Mouse (Mus musculus) stomach, embryonic 16.5 days (tissue): ENCODE measurements around the gene Fam20c. TPM values are rescaled to one million over a fixed set of nuclear protein-coding genes. Genes with fewer than 3 reads are reported as not detected.

Experiments used
- ATAC-seq: fragments of 200-750 bp; cut with Nextera tagmentation; 2 replicates; pipeline ENCODE4 v1.8.0; 2017; ENCODE audit warnings: moderate number of reproducible peaks, moderate TSS enrichment; ENCODE audit not compliant: insufficient read depth, low FRiP score
- H3K27ac ChIP-seq: fragments of 300-500 bp; sonication (generic); 2 replicates; pipeline ENCODE4 v1.5.1; 2014; ENCODE audit warnings: low read length
- H3K27me3 ChIP-seq: fragments of 300-500 bp; sonication (generic); 2 replicates; pipeline ENCODE4 v1.6.1; 2014; ENCODE audit warnings: low read length, control low read depth, mixed read lengths; ENCODE audit not compliant: control insufficient read depth, insufficient read depth
- H3K36me3 ChIP-seq: fragments of 300-500 bp; sonication (generic); 2 replicates; pipeline ENCODE4 v1.6.1; 2014; ENCODE audit warnings: low read length; ENCODE audit not compliant: control insufficient read depth, insufficient read depth
- H3K4me1 ChIP-seq: fragments of 300-500 bp; sonication (generic); 2 replicates; pipeline ENCODE4 v1.6.1; 2014; ENCODE audit warnings: low read length, control low read depth, mixed read lengths; ENCODE audit not compliant: control insufficient read depth, insufficient read depth
- H3K4me2 ChIP-seq: fragments of 300-500 bp; sonication (generic); 2 replicates; pipeline ENCODE4 v1.6.1; 2014; ENCODE audit warnings: low read depth, low read length, mixed read lengths
- H3K4me3 ChIP-seq: fragments of 300-500 bp; sonication (generic); replicated peaks from 2 replicates; pipeline ENCODE4 v1.5.1; 2014; ENCODE audit warnings: mild to moderate bottlenecking, low read length
- H3K9ac ChIP-seq: fragments of 300-500 bp; sonication (generic); 2 replicates; pipeline ENCODE4 v1.6.1; 2014; ENCODE audit warnings: low read length
- H3K9me3 ChIP-seq: fragments of 300-500 bp; sonication (generic); replicated peaks from 2 replicates; pipeline ENCODE4 v1.6.1; 2016; ENCODE audit warnings: low read length, control low read depth; ENCODE audit not compliant: control insufficient read depth
- WGBS: fragments of 180-500 bp; shearing (Covaris S2); extraction: QIAGEN DNeasy Blood & Tissue Kit; methylation state at CpG from one replicate; pipeline ENCODE4 v1.1.7; 2014; 5-methylcytosine and 5-hydroxymethylcytosine counted together
- polyA plus RNA-seq: library from polyadenylated mRNA; unstranded; fragments of >200 nt; fragmentation: Nextera tagmentation; extraction: Ambion mirVana; gene quantifications from 2 replicates; pipeline ENCODE4 v1.2.1, GENCODE M21; 2015

Gene Fam20c
- polyA plus RNA-seq, 1 experiment from 2014 or later, result 5.4 TPM

GRCm38 (mm10) chr5:138764601-138765000 is 10.3 kb downstream of the Fam20c start:
- no peaks in the 10 kb centered on the region for H3K36me3 ChIP-seq
- H3K27ac ChIP-seq, result no peak overlapping the region
- H3K9ac ChIP-seq, result no peak overlapping the region
- H3K4me1 ChIP-seq, result no peaks in the 10 kb centered on the region
- WGBS, result 79% methylated on average over 8 of the region's 8 CpGs
- no peak for ATAC-seq
- H3K4me3 ChIP-seq, result no peak overlapping the region
- no peaks in the 10 kb centered on the region for H3K9me3 ChIP-seq
- H3K27me3 ChIP-seq, result no peaks in the 10 kb centered on the region
- H3K4me2 ChIP-seq, result no peak overlapping the region

GRCm38 (mm10) chr5:138767650-138768049 is 13.3 kb downstream of the Fam20c start:
- no peaks in the 10 kb centered on the region for H3K9me3 ChIP-seq
- no peak overlapping the region for H3K9ac ChIP-seq
- WGBS, result 80% methylated on average over 11 of the region's 11 CpGs
- ATAC-seq, result no peak
- H3K4me3 ChIP-seq, result no peak overlapping the region
- no peak overlapping the region for H3K27ac ChIP-seq
- no peak overlapping the region for H3K4me2 ChIP-seq
- H3K36me3 ChIP-seq, result no peaks in the 10 kb centered on the region
- no peaks in the 10 kb centered on the region for H3K27me3 ChIP-seq
- H3K4me1 ChIP-seq, result no peaks in the 10 kb centered on the region

- Histone ChIP-seq H3K9me3 (no peaks in the 10 kb centered on the region), H3K27ac (no peak overlapping the region), H3K9ac (no peak overlapping the region), H3K4me1 (no peaks in the 10 kb centered on the region), H3K4me3 (no peak overlapping the region), H3K27me3 (no peaks in the 10 kb centered on the region), H3K4me2 (no peak overlapping the region), H3K36me3 (no peaks in the 10 kb centered on the region)
- ATAC-seq, result no peak
- 66% methylated on average over 2 of the region's 2 CpGs for WGBS
Observed at GRCm38 (mm10) chr5:138768704-138769103, 14.4 kb downstream of the Fam20c start.

GRCm38 (mm10) chr5:138769126-138769525 is 14.8 kb downstream of the Fam20c start:
- Histone ChIP-seq H3K27ac (no peak overlapping the region), H3K36me3 (no peaks in the 10 kb centered on the region), H3K4me1 (no peaks in the 10 kb centered on the region), H3K4me2 (no peak overlapping the region), H3K4me3 (no peak overlapping the region), H3K27me3 (no peaks in the 10 kb centered on the region), H3K9ac (no peak overlapping the region), H3K9me3 (no peaks in the 10 kb centered on the region)
- no peak for ATAC-seq
- 56% methylated on average over 5 of the region's 5 CpGs for WGBS

- H3K4me2 ChIP-seq, result no peak overlapping the region
- WGBS, result 92% methylated on average over 5 of the region's 5 CpGs
- peaks cover 7% of the 10 kb centered on the region; the same call in 1 of the 2 replicates for H3K4me1 ChIP-seq
- no peak overlapping the region for H3K27ac ChIP-seq
- H3K9ac ChIP-seq, result no peak overlapping the region
- H3K27me3 ChIP-seq, result no peaks in the 10 kb centered on the region
- H3K36me3 ChIP-seq, result no peaks in the 10 kb centered on the region
- H3K9me3 ChIP-seq, result no peaks in the 10 kb centered on the region
- ATAC-seq, result no peak
- H3K4me3 ChIP-seq, result no peak overlapping the region
Observed at GRCm38 (mm10) chr5:138775096-138775495, 20.8 kb downstream of the Fam20c start.

GRCm38 (mm10) chr5:138776346-138776745 is 22.0 kb downstream of the Fam20c start:
- no peaks in the 10 kb centered on the region for H3K9me3 ChIP-seq
- H3K4me2 ChIP-seq, result no peak overlapping the region
- no peaks in the 10 kb centered on the region for H3K36me3 ChIP-seq
- no peak overlapping the region for H3K9ac ChIP-seq
- WGBS, result 45% methylated on average over 1 of the region's 1 CpGs
- no peak overlapping the region for H3K4me3 ChIP-seq
- no peaks in the 10 kb centered on the region for H3K27me3 ChIP-seq
- no peak overlapping the region for H3K27ac ChIP-seq
- peaks cover 7% of the 10 kb centered on the region; the same call in 1 of the 2 replicates for H3K4me1 ChIP-seq
- ATAC-seq, result no peak

- H3K4me3 ChIP-seq, result no peak overlapping the region
- WGBS, result 63% methylated on average over 9 of the region's 9 CpGs
- H3K4me2 ChIP-seq, result no peak overlapping the region
- peak; percentile 11; the same call in 1 of the 2 replicates for ATAC-seq
- H3K36me3 ChIP-seq, result no peaks in the 10 kb centered on the region
- no peak overlapping the region for H3K27ac ChIP-seq
- no peaks in the 10 kb centered on the region for H3K27me3 ChIP-seq
- no peaks in the 10 kb centered on the region for H3K9me3 ChIP-seq
- no peak overlapping the region for H3K9ac ChIP-seq
- peaks cover 7% of the 10 kb centered on the region; the same call in 1 of the 2 replicates for H3K4me1 ChIP-seq
Observed at GRCm38 (mm10) chr5:138778731-138779463, 24.6 kb downstream of the Fam20c start.

GRCm38 (mm10) chr5:138779655-138780054 is 25.3 kb downstream of the Fam20c start:
- no peak overlapping the region for H3K27ac ChIP-seq
- H3K4me2 ChIP-seq, result no peak overlapping the region
- no peaks in the 10 kb centered on the region for H3K36me3 ChIP-seq
- no peaks in the 10 kb centered on the region for H3K9me3 ChIP-seq
- no peaks in the 10 kb centered on the region for H3K27me3 ChIP-seq
- WGBS, result 56% methylated on average over 3 of the region's 3 CpGs
- no peak overlapping the region for H3K9ac ChIP-seq
- no peak overlapping the region for H3K4me3 ChIP-seq
- no peak for ATAC-seq
- peaks cover 7% of the 10 kb centered on the region; the same call in 1 of the 2 replicates for H3K4me1 ChIP-seq

GRCm38 (mm10) chr5:138782697-138783096 is 28.4 kb downstream of the Fam20c start:
- Histone ChIP-seq H3K4me2 (no peak overlapping the region), H3K4me1 (peaks cover 7% of the 10 kb centered on the region; the same call in 1 of the 2 replicates), H3K9me3 (no peaks in the 10 kb centered on the region), H3K27me3 (no peaks in the 10 kb centered on the region), H3K27ac (no peak overlapping the region), H3K4me3 (no peak overlapping the region), H3K9ac (no peak overlapping the region), H3K36me3 (no peaks in the 10 kb centered on the region)
- WGBS, result 91% methylated on average over 1 of the region's 1 CpGs
- no peak for ATAC-seq
